Mouse (Mus musculus): ENCODE measurements around the gene Lrrc29.

Gene Lrrc29

GRCm38 (mm10) chr8:105345061-105345975, 19.2 kb upstream of the Lrrc29 start:
- no peak for DNase-seq (ENCODE audit: low read depth, low spot score)

GRCm38 (mm10) chr8:105343791-105344574, 17.9 kb upstream of the Lrrc29 start:
- no peak for DNase-seq (ENCODE audit: low read depth, low spot score)

- no peak for DNase-seq (ENCODE audit: low read depth, low spot score)
Measured at GRCm38 (mm10) chr8:105342768-105343167, 16.7 kb upstream of the Lrrc29 start.

GRCm38 (mm10) chr8:105341399-105341798, 15.3 kb upstream of the Lrrc29 start:
- no peak for DNase-seq (ENCODE audit: low read depth, low spot score)

GRCm38 (mm10) chr8:105339886-105340635, 14.0 kb upstream of the Lrrc29 start:
- no peak for DNase-seq (ENCODE audit: low read depth, low spot score)

GRCm38 (mm10) chr8:105338992-105339391, 12.9 kb upstream of the Lrrc29 start:
- no peak for DNase-seq (ENCODE audit: low read depth, low spot score)

GRCm38 (mm10) chr8:105336373-105337130, 10.5 kb upstream of the Lrrc29 start:
- DNase-seq (ENCODE audit: low read depth, low spot score), result no peak

- no peak for DNase-seq (ENCODE audit: low read depth, low spot score)
Measured at GRCm38 (mm10) chr8:105332523-105332922, 6.4 kb upstream of the Lrrc29 start.

GRCm38 (mm10) chr8:105331931-105332330, 5.9 kb upstream of the Lrrc29 start:
- DNase-seq (ENCODE audit: low read depth, low spot score), result no peak

- no peak for DNase-seq (ENCODE audit: low read depth, low spot score)
Measured at GRCm38 (mm10) chr8:105331469-105331868, 5.4 kb upstream of the Lrrc29 start.

- no peak for DNase-seq (ENCODE audit: low read depth, low spot score)
Measured at GRCm38 (mm10) chr8:105330325-105330724, 4.2 kb upstream of the Lrrc29 start.

GRCm38 (mm10) chr8:105326968-105327367, 890 bp upstream of the Lrrc29 start:
- DNase-seq (ENCODE audit: low read depth, low spot score), result no peak

GRCm38 (mm10) chr8:105325641-105326093, 411 bp downstream of the Lrrc29 start:
- no peak for DNase-seq (ENCODE audit: low read depth, low spot score)

GRCm38 (mm10) chr8:105323183-105323582, 2.9 kb downstream of the Lrrc29 start:
- DNase-seq (ENCODE audit: low read depth, low spot score), result no peak

GRCm38 (mm10) chr8:105318662-105319190, 7.4 kb downstream of the Lrrc29 start:
- DNase-seq (ENCODE audit: low read depth, low spot score), result no peak

GRCm38 (mm10) chr8:105317941-105318340, 8.1 kb downstream of the Lrrc29 start:
- no peak for DNase-seq (ENCODE audit: low read depth, low spot score)

GRCm38 (mm10) chr8:105315073-105315769, 10.9 kb downstream of the Lrrc29 start:
- DNase-seq (ENCODE audit: low read depth, low spot score), result no peak

- DNase-seq (ENCODE audit: low read depth, low spot score), result no peak
Measured at GRCm38 (mm10) chr8:105313622-105314402, 12.3 kb downstream of the Lrrc29 start.

GRCm38 (mm10) chr8:105312891-105313481, 13.1 kb downstream of the Lrrc29 start:
- no peak for DNase-seq (ENCODE audit: low read depth, low spot score)

Measured in A20 (cell line).